Mouse (Mus musculus) hindlimb bud, embryonic 11.5 days (tissue): ENCODE data around the gene Slc46a2.

ENCODE experiments used
- DNase-seq: peaks from one replicate; pipeline ENCODE4 v3.0.0-alpha.2; 2012; ENCODE audit warnings: low read depth, low spot score; ENCODE audit errors: extremely low spot score

The Slc46a2 gene

DNA sequence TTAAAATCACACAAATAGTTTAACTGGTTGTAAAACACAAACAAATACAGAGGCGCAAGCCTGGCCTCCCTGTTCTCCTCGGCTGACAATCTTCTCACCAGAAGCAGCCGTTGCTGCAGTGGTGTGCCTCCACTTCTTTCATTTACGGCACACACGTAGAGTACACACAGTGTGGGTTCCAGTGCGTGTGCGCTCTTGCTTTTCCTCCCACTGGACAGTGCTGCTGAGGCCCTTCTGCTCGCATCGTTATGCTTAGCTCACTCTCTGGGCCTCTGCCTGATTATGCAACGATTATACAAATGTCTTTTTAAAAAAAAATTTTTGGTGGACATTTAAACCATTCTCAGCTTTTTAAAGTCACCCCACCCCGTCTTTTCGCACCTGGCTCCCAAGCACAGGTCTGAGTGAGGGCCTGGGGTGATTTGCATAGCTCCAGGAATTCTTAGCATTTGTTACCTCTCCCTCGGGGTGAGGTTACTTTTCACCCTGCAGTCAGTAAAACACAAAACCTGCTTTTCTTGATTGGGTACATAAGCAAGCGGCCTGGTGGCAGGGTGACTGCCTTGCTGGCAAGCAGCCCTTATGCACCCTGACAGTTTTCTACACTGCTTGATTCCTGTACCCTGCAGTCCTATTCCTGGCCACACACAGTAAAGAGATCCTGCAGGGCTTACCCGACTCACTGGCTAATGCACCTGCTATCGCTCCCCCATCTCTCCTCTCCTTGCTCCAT is 55.0 kb downstream of the Slc46a2 start:
- DNase-seq, result no peak
